Mouse (Mus musculus) testis, postnatal 10 days (tissue): ENCODE data around the gene 9130008F23Rik.

Source experiments
- DNase-seq: peaks from one replicate; pipeline ENCODE4 v3.0.0; 2021; ENCODE audit warnings: low spot score

The 9130008F23Rik gene

GRCm38 (mm10) chr17:40879924-40880691 lies at the start of gene 9130008F23Rik:
9130008F23Rik (minus strand) TSS chr17:40880559.
- DNase-seq, result peak; percentile 59

GRCm38 (mm10) chr17:40915499-40915898 lies 35.1 kb upstream of the 9130008F23Rik start:
- no peak for DNase-seq

GRCm38 (mm10) chr17:40914250-40914649 lies 33.9 kb upstream of the 9130008F23Rik start, which contains the start of gene Glyatl3:
Glyatl3 (minus strand) TSS chr17:40914350.
- no peak for DNase-seq

GRCm38 (mm10) chr17:40904721-40905154 lies 24.4 kb upstream of the 9130008F23Rik start:
- DNase-seq, result no peak

GRCm38 (mm10) chr17:40904056-40904597 lies 23.8 kb upstream of the 9130008F23Rik start:
- DNase-seq, result no peak

GRCm38 (mm10) chr17:40903345-40903744 lies 23.0 kb upstream of the 9130008F23Rik start:
- no peak for DNase-seq

GRCm38 (mm10) chr17:40899783-40900363 lies 19.5 kb upstream of the 9130008F23Rik start:
- no peak for DNase-seq

GRCm38 (mm10) chr17:40896863-40897262 lies 16.5 kb upstream of the 9130008F23Rik start:
- no peak for DNase-seq

- no peak for DNase-seq
Observed at GRCm38 (mm10) chr17:40887849-40888536, 7.6 kb upstream of the 9130008F23Rik start.

GRCm38 (mm10) chr17:40885155-40885554 lies 4.8 kb upstream of the 9130008F23Rik start:
- no peak for DNase-seq

- no peak for DNase-seq
Observed at GRCm38 (mm10) chr17:40882172-40882571, 1.8 kb upstream of the 9130008F23Rik start.

GRCm38 (mm10) chr17:40879528-40879923 lies 833 bp downstream of the 9130008F23Rik start:
- DNase-seq, result no peak

- DNase-seq, result no peak
Observed at GRCm38 (mm10) chr17:40877741-40878140, 2.6 kb downstream of the 9130008F23Rik start.

- DNase-seq, result no peak
Observed at GRCm38 (mm10) chr17:40875568-40875967, 4.8 kb downstream of the 9130008F23Rik start.

GRCm38 (mm10) chr17:40874701-40875100 lies 5.7 kb downstream of the 9130008F23Rik start:
- no peak for DNase-seq

- no peak for DNase-seq
Observed at GRCm38 (mm10) chr17:40873582-40874011, 6.8 kb downstream of the 9130008F23Rik start.

- no peak for DNase-seq
Observed at GRCm38 (mm10) chr17:40872626-40873025, 7.7 kb downstream of the 9130008F23Rik start.

- no peak for DNase-seq
Observed at GRCm38 (mm10) chr17:40868952-40869747, 11.2 kb downstream of the 9130008F23Rik start.

- DNase-seq, result peak; percentile 43
Observed at GRCm38 (mm10) chr17:40855065-40855464, 25.3 kb downstream of the 9130008F23Rik start.

GRCm38 (mm10) chr17:40837308-40837707 lies 43.1 kb downstream of the 9130008F23Rik start:
- no peak for DNase-seq

- DNase-seq, result no peak
Observed at GRCm38 (mm10) chr17:40831870-40832269, 48.5 kb downstream of the 9130008F23Rik start.
